Mouse (Mus musculus) testis, adult 2 months (tissue): Measurements from ENCODE around the gene Asb13. TPM values are rescaled to one million over a fixed set of nuclear protein-coding genes. Genes with fewer than 3 reads are reported as not detected.

Experiments
- H3K27ac ChIP-seq: fragments of 200-500 bp; 2 replicates; pipeline ENCODE4 v1.5.1; 2012; ENCODE audit warnings: low read depth, low read length; ENCODE audit not compliant: control insufficient read depth, insufficient read depth
- H3K27me3 ChIP-seq: fragments of 200-500 bp; 2 replicates; pipeline ENCODE4 v1.6.1; 2012; ENCODE audit warnings: mild to moderate bottlenecking, low read length, moderate library complexity; ENCODE audit not compliant: control insufficient read depth, insufficient read depth
- H3K36me3 ChIP-seq: fragments of 200-500 bp; 2 replicates; pipeline ENCODE4 v1.6.1; 2012; ENCODE audit warnings: mild to moderate bottlenecking, low read length; ENCODE audit not compliant: control insufficient read depth, insufficient read depth
- H3K4me1 ChIP-seq: fragments of 200-500 bp; 2 replicates; pipeline ENCODE4 v1.6.1; 2012; ENCODE audit warnings: low read length; ENCODE audit not compliant: control insufficient read depth, insufficient read depth
- H3K4me3 ChIP-seq: fragments of 200-500 bp; 2 replicates; pipeline ENCODE4 v1.5.1; 2012; ENCODE audit warnings: low read depth, mild to moderate bottlenecking, low read length, moderate library complexity, mixed read lengths; ENCODE audit not compliant: control insufficient read depth
- CTCF ChIP-seq: fragments of 200-500 bp; IDR thresholded peaks from 2 replicates; pipeline ENCODE4 v1.5.1; 2012; ENCODE audit warnings: low read depth, mild to moderate bottlenecking, inconsistent platforms, low read length, moderate library complexity; ENCODE audit not compliant: control insufficient read depth, insufficient read depth, insufficient replicate concordance
- POLR2A ChIP-seq: fragments of 200-500 bp; IDR thresholded peaks from 2 replicates; pipeline ENCODE4 v1.6.1; 2012; ENCODE audit warnings: low read depth, mild to moderate bottlenecking, inconsistent platforms, low read length, moderate library complexity; ENCODE audit not compliant: control insufficient read depth
- polyA plus RNA-seq: library from polyadenylated mRNA; depleted of rRNA; stranded (reverse); fragments of >200 nt; gene quantifications from 2 replicates; pipeline ENCODE4 v1.2.3, GENCODE M21; 2012

Gene Asb13
- polyA plus RNA-seq, 1 experiment, result 0.46 TPM

DNA sequence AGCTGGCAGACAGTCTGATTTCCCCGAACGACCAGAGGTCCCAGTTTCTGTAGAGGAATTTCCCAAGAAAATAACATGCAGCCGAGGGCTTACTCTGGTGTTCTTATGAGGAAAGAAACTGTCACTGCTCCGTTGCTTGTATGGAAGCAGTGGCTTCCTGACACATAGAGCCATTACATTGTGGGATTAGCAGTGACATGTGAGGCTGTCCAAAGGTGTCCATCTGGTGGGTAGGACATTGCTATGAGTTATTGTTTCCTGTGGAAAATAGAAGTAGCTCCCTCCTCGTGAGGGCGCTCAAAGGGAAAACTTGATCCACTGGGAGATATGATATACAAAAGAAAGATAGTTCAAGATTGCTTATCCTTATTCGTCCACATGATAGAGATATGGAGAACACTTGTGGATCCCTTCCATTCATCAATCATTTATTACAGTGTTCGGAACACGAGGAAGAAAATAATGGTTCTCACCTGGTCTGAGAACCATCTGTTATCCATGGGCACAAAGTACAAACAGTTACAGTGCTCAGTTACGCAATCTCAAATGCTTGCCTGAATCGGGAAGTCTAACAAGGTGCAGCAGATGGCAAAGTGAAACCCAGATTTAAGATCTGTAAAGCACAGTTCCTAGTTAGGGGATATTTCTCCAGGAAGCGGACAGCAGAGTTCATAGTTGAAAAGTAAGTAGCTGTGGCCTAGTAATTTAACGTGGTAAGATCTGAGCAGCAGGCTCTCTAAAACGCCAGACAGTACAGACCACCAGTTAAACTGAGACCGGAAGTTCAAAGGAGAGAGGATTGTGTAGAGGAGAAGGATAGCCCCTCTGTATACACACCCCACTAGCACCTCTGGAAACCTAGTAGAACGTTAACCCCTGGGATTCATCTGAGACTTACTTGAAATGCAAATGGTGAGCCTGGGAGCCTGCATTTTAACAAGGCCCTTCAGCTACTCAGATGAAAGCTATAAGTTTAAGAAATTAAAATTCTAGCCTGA is 25.6 kb downstream of the Asb13 start:
- TF ChIP-seq CTCF, result no peak
- no peak for TF ChIP-seq POLR2A
- H3K4me1 ChIP-seq, result no peaks in the 10 kb centered on the region
- H3K36me3 ChIP-seq, result no peaks in the 10 kb centered on the region
- H3K27me3 ChIP-seq, result no peaks in the 10 kb centered on the region
- H3K4me3 ChIP-seq, result no peak overlapping the region
- no peak overlapping the region for H3K27ac ChIP-seq

DNA sequence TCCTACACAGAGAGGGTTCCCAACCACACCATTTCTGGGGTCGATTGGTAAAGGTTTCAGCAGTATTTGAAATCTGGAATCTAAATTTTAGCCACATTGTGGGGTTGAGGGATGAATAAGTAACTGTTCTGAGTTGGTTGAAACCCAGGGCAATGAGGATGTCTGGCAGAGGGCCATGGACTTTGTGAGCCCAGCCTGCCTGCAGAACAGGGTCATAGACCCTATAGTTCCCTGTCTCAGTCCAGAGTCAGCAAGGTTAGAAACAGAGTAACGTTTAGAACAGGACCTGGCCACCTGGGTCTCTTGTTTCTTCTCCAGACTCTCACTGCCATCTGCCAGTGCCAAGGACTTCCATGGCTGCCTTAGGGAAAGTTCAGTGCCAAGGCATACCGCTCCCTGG is 30.4 kb downstream of the Asb13 start:
- H3K27ac ChIP-seq, result no peak overlapping the region
- no peak for TF ChIP-seq CTCF
- no peak for TF ChIP-seq POLR2A

DNA sequence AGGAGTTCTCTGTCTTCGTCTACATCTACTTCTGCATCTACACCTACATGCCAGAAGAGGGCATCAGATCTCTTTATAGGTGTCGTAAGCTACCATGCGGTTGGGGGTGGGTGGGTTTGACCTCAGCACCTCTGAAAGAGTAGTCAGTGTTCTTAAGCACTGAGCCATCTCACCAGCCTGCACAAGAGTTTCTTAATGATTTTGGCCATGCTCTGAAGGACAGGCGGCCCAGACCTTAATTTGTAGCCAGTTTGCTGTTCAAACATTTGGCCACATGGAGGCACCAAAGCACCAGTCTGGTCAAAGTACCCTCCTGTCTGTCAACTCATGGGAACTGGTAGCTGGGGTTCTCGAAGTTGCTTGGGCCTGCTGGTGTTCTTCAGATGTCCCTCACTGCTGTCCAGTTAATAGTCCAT is 31.5 kb downstream of the Asb13 start:
- TF ChIP-seq POLR2A (no peak), CTCF (peak; percentile 30; the same call in 1 of the 2 replicates)
- Histone ChIP-seq H3K4me1 (no peaks in the 10 kb centered on the region), H3K27ac (no peak overlapping the region), H3K36me3 (no peaks in the 10 kb centered on the region), H3K4me3 (no peak overlapping the region), H3K27me3 (no peaks in the 10 kb centered on the region)

More for the DNA sequence above, 30.4 kb downstream of the Asb13 start:
- Histone ChIP-seq H3K4me3 (no peak overlapping the region), H3K4me1 (no peaks in the 10 kb centered on the region), H3K27me3 (no peaks in the 10 kb centered on the region), H3K36me3 (no peaks in the 10 kb centered on the region)

DNA sequence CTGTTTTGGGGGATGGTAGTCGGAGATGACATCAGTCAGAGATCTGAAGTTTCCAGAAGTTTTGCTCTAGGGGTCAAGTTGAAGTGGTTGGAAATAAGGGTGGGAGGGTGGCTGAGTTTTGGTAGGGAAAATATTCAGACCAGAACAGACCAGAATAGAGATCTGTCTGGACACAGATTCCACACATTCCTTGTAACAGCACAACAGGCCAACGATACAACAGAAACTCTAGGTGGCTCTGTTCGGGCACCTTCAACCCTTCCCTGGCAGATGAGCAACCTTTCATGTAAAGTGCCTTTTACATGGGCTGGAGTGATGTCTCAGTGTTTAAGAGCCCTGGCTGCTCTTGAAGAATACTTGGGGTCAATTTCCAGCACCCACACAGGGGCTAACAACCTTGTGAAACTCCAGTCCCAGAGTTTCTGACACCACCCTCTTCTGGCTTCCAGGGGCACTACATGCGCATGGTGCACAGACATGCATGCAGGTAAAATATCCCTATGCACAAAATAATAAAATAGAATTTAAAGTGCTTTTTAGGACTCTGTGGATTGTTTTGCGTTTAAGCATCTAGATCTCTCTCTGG is 33.5 kb downstream of the Asb13 start:
- Histone ChIP-seq H3K27me3 (no peaks in the 10 kb centered on the region), H3K27ac (no peak overlapping the region), H3K4me1 (no peaks in the 10 kb centered on the region), H3K36me3 (no peaks in the 10 kb centered on the region), H3K4me3 (no peak overlapping the region)
- no peak for TF ChIP-seq CTCF
- no peak for TF ChIP-seq POLR2A

DNA sequence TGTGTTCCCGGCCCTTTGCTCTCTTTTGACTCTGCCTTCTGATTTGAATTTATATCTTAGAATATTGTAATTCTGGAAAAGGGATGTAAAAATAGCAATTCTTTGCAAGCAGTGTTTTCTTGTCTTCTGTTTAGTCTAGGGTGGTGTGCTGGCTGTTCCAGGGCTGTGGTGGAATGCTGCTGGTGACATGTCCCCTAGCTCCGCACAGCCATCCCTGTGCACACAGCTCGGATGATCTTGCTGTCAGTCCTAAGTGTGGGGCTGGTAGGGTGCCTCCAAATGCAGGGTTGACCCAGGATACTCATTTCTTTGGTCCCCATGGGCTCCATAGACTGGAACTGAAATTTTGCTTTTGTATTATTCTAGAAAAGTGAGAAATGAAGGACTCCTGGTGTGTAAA is 34.2 kb downstream of the Asb13 start:
- Histone ChIP-seq H3K27me3 (no peaks in the 10 kb centered on the region), H3K4me3 (no peak overlapping the region), H3K36me3 (no peaks in the 10 kb centered on the region), H3K4me1 (no peaks in the 10 kb centered on the region), H3K27ac (no peak overlapping the region)
- TF ChIP-seq CTCF, result no peak
- no peak for TF ChIP-seq POLR2A

DNA sequence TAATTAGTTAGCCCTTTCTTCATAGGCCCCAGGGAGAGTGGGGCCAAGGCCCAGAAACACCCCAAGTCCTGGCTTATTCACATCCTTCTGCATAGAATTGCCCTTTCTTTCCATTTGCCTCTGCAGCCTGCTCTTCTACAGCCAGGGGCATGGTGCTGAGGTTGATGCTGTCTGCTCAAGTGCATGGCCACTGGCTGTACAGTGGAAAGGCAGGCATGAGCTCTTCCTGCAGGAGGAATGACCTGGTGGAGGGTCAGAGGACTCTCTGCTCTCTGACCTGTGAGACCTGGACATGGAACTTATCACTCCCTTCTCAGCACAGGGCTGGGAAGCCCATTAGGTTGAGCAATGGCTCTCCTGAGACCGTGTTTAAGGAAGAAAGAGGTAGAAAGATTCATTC is 35.8 kb downstream of the Asb13 start:
- H3K27ac ChIP-seq, result no peak overlapping the region

DNA sequence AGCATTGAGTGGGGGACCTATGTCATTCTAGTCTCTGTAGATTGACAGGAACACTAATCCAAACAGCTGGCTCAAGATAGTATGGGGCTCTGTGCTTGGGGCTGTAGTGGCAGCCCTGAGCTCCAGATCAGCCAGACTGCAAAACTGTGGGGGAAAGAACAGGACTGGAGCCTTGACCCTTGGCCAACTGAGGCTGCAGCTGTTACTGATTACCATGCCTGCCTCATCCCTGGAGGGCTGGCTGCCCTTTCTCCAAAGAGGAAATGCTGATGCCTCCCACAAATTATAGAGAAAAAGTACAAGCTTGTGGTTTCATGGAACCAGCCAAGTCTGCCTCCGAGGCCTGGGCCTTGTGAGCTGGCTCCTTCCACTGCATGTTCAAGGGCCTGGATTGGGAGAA is 36.2 kb downstream of the Asb13 start:
- no peak overlapping the region for H3K4me3 ChIP-seq
- H3K36me3 ChIP-seq, result no peaks in the 10 kb centered on the region
- no peak overlapping the region for H3K27ac ChIP-seq
- H3K4me1 ChIP-seq, result no peaks in the 10 kb centered on the region
- no peaks in the 10 kb centered on the region for H3K27me3 ChIP-seq
- TF ChIP-seq POLR2A (no peak), CTCF (no peak)

More for the DNA sequence above, 35.8 kb downstream of the Asb13 start:
- TF ChIP-seq POLR2A, result no peak
- TF ChIP-seq CTCF, result no peak
- Histone ChIP-seq H3K4me1 (no peaks in the 10 kb centered on the region), H3K4me3 (no peak overlapping the region), H3K36me3 (no peaks in the 10 kb centered on the region), H3K27me3 (no peaks in the 10 kb centered on the region)
